Mouse (Mus musculus) layer of hippocampus, adult 11-12 months (tissue): Measurements from ENCODE around the gene 4921517D22Rik.

Source experiments
- DNase-seq: peaks from one replicate; pipeline ENCODE4 v3.0.0; 2022; ENCODE audit warnings: low spot score

Gene 4921517D22Rik

GRCm38 (mm10) chr13:59690576-59690975 lies 3.3 kb downstream of the 4921517D22Rik start:
- no peak for DNase-seq

- DNase-seq = no peak
These were observed 4.1 kb downstream of the 4921517D22Rik start for GRCm38 (mm10) chr13:59689843-59690242.

DNA sequence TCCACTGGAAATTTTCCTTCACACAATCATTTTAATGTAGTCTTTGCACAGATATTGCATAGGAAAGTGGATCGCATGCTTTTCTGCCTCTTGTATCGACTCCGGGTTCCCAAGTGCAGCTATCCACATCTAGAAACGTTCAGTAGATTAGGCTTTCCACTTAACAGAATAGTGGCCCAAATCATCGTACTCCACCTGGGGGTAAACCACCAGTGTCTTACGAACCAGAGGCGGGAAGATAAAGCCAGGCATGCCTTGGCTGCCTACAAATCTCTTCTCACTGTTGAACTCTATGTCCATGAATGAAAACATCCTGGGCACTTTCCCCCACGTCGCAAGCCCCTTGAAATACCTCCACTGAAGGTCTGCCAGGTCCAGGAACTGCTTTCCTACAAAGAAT lies 4.6 kb downstream of the 4921517D22Rik start:
- no peak for DNase-seq

GRCm38 (mm10) chr13:59688338-59688770 lies 5.6 kb downstream of the 4921517D22Rik start:
- peak; percentile 20 for DNase-seq

DNA sequence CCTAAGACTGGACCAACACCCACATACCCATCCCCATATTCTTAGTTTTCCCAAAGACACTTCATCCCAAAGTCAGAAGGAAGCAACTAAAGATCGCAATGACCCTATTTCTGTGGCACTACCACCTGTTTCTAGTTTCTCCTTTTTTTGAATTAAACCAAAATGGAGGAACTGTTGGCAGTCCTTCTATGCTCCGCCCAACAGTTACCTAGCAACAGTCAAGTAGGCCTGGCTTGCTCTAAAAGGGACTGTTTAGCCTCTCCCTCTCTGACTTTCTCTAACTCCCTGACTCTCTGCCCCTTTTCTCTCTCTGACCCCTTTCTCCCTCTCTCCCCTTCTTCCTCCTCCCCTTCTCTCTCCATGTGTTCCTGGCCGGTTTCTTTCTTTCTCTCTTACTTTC lies 8.7 kb downstream of the 4921517D22Rik start:
- no peak for DNase-seq

GRCm38 (mm10) chr13:59682629-59683028 lies 11.3 kb downstream of the 4921517D22Rik start:
- DNase-seq = no peak

DNA sequence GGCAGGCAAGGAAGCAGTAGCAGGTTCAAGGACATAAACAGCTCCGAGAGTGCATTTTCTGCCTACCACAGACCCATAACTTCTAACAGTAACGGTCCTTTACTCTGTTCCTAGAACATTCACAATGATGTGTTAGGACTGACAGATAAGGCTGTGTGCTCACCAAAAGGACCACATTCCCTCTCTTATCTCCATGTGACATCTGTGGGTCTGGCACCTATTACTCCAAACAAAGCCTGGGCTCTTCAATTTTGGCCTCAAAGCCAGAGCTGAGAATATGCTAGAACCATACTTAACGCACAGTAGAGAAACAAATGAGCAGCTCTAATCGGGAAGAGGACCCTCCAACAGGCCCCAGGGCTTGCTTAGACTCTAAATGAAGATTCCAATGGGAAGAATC lies 14.0 kb downstream of the 4921517D22Rik start:
- no peak for DNase-seq

DNA sequence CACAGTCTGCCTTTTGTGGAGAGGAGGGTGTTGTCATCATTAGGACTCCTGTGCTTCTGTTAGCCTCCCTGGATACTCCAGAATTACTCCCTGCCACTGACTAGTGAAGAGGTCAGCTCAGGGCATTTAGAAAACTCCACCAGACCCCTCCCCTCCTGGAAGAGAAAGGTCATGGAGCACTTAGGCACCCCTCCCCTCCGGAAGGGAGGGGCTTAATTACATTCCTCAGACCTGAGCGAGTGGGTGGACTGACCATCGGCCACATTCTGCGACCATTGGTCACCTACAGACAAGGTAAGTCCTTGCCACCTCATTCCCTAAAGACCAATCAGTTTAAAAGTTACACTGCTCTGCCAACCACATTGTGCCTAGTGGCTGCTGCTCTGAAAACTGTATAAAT lies 14.6 kb downstream of the 4921517D22Rik start:
- DNase-seq = no peak

DNA sequence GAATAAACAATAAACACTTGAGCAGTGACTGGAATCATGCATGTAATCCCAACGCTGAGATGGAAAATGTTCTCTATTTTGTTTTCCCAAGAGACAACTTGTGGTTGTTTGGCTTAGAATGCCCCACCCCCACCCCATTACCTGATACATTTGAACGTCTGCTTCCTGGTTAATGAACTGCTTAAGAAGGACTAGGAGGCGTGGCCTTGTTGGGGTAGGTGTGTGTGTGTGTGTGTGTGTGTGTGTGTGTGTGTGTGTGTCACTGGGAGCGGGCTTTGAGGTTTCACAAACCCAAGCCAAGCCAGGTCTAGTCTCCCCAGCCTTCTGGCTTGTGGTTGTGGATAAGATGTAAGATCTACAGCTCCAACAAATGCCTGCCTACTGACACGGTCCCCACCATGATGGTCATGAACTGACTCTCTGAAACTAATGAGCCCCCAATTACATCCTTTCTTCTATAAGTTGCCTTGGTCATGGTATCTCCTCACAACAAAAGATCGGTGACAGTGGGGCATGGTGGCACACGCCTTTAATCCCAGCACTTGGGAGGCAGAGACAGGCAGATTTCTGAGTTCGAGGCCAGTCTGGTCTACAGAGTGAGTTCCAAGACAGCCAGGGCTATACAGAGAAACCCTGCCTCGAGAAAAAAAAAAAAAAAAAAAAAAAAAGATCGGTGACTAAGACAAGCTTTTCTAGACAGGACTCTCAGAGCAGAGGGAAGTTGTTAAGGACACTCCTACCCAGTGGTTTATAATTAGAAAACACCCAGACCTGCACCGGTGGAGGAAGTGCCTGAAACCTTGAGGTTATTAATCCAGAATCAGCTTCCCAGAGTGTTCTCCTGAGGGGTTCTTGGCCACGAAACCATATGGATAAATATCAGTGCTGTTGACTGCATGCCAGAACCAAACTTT lies 17.3 kb downstream of the 4921517D22Rik start:
- no peak for DNase-seq

DNA sequence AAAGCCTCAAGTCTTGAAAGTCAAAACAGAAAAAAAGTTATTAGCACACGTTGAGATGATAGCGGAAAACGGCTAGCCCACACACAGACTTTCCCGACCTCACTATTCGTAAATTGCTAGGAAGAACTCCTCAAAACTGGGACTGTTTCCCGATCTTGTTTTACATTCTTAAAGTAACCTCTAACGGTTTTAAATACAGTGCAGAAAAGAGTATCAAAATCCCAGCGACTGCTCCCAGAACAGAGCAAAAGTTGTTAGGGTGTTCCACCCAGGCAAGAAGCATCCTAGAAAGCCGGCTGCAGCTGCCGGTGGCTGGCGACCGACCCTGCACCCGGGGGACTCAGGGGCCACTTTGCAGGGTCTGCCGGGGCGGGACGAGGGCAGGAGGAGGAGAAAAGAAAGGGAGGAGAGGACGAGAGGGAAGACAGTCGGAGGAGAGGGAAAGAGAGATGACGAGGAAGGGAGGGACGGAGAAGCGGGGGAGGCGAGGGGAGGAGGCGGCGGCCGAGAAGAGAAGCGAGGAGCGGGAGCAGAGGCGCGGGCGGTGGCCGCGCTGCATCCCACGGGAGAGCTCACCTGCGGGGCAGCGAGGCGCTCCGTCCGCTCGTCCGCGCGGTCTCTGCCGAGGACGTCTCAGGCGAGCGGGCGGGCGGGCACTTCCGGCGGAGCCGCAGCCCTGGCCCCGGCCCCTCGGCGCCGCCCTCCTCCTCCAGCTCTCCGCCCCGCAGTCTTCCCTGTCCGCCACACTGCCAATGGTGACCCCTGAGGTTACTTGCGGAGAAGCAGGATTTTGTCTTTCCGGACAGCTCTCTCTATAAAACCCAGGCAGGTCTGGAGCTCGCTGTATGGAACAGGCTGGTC lies 18.5 kb downstream of the 4921517D22Rik start, which contains the start of gene Golm1:
Gene Golm1, minus strand, starts transcription at position 661 of the 861 bp plus-strand sequence.
- peak; percentile 50 for DNase-seq

GRCm38 (mm10) chr13:59674761-59675150 lies 19.2 kb downstream of the 4921517D22Rik start:
- no peak for DNase-seq

DNA sequence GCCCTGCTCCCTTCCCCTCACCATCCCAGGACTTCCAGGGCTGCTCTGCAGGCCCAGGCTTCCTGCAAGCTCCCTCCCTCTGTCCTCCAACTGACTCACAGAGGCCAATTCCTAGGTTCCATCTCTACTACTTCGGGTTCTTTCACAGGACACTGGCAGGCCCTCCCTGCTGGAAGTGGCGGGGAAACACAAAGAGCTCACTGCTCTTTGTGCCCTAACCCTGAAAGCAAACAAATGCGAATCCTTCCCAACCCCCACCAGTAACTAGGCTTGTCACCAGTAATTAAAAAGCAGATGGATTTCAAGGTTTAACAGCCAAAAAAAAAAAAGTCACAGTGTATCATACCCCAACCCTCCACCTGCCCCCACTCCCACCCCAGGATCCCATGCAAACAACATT lies 19.7 kb downstream of the 4921517D22Rik start:
- no peak for DNase-seq

- DNase-seq = no peak
These were observed 20.3 kb downstream of the 4921517D22Rik start for GRCm38 (mm10) chr13:59673597-59673996.

DNA sequence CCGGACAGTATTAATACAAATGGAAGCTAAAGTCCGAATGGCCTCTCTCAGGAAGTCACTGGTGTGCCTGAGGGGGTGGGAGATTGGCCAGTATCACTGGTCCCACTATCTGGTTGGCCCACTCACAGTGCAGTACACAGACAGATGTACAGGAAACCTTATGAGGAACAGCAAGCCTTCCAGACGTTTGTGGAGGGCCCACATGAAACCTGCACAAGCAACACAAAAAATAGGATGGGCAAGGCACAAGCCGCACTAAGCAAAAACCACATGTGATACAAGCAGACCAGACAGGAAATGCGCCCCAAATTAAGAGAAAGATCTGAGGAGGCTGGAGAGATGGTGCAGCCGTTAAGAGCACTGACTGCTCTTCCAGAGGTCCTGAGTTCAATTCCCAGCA lies 21.7 kb downstream of the 4921517D22Rik start:
- DNase-seq = peak; percentile 46

DNA sequence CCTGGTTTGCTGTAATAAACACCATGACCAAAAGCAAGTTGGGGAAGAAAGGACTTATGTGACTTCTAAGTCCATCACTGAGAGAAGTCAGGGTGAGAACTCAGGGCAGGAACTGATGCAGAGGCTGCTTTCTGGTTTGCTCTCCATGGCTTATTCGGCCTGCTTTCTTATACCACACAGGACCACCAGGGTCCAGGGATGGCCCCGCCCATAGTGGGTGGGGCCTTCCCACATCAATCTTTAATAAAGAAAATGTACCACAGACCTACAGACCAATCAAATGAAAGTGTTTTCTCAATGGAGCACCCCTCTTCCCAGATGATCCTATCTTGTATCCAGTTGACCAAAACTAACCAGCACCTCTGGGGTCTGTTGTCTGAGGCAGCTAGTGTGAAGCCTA lies 22.4 kb downstream of the 4921517D22Rik start:
- no peak for DNase-seq

DNA sequence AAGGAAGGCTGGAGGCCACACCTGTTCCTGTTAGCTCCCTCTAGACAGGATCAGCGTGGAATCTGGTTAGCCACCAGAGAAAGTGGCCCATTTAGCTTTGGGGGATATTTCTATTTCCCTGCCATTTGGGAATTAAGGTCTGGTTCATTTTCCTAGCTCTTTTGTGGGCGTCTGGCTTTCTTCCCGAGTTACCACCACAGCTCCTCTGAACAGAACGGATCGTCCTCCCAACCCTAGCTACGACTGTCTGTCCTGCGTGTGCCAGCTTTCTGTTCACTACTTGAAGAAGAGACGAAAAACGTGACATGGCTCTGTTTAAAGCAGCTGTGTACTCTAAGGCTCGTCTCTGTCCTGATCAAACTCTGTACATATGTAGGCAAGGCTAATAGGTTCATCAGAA lies 24.0 kb downstream of the 4921517D22Rik start:
- DNase-seq = peak; percentile 74

DNA sequence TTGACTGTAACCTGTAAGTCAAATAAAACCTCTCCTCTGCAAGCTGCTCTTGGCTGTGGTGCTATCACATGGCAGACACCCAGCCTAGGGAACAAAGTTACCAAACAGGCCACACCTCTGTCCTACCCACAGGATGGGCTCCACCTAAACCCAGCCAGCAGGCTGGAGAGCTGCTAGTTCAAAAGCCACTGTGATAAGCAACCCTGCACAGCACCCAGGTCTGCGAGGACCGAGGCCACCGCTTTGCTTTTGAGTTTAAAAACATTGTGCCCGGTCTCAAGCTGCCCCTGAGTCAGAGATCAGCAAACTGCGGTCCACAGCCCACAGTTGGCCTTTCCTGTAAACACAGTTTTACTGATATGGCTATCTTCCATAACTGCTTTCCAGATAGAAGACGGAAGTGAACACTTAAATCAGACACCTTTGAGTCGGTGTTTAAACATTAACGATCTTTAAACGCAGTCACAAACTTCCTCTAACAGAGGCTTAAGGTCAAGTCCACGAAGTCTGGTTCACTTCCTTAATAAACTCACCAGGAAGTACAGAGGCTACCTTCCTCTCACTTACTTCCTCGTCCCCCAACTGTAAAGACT lies 25.3 kb downstream of the 4921517D22Rik start:
- no peak for DNase-seq

DNA sequence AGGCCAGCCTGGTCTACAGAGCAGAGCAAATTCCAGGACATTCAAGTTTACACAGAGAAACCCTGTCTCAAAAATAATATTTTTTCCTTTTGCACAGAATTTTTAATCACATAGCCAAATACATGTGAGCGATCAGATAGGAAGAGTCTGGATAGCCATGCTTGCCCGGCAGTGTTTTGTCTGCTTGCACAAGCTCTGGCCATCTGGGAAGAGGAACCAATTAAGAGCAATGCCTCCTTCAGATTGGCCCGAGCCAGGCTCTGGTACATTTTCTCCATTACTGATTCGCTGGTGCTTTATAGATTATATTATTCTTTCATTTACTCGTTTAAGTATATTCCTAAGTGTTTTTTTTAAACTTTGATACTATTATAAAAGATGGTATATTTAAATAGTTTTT lies 26.1 kb downstream of the 4921517D22Rik start:
- peak; percentile 54 for DNase-seq

DNA sequence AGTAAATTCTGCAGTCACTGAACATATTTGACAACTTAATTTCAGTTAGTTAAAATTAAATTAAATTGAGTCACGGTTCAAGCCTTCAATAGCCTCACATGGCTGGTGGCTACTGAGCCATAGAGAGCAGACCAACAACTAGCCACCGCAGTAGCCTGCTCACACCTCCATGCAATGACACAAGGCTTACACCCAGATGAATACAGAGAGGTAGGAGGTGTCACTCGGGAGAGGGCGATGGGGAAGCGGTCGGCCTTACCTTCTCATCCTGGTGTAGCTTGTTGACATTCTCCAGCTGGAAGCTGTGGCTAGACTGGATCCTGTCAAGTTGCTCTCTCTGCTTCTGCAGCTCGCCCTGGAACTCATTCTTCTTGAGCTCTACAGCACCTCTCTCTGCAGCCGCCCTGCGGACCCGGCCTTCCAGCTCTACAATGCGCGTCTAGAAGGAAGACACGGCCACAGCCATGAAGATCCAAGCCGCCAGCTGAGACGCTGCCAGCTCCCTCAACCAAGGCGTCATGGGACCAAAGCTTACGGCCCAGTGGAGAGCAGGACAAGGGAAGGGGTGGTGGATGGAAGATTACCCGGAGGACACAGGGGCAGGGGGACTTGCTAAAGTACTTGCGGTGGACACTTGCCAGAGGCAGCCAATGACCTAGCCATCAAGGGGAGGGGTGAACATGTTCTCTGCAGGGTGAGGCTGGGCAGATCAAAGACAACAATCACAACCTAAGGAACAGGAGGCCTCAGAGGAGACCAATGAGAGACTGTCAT lies 29.8 kb downstream of the 4921517D22Rik start:
- DNase-seq = no peak

GRCm38 (mm10) chr13:59661966-59662365 lies 31.9 kb downstream of the 4921517D22Rik start:
- no peak for DNase-seq

DNA sequence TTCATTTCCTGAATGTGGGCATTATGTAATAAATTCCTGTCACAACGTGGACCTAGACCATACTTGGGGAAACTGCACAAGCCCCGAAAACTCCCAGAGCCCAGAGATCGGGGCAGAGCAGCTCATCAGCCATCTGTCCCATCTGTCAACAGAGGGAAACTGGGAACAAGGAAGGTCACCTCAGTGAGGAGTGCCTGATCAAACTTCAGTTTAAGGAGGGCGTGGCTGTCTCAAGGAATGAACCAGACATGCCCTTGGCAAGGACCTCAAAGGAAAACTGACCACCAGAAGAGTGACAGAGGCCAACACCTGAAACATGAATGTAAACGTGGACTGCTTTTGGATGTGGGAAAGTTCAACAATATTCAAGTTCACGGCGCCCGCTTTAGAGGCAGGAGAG lies 32.5 kb downstream of the 4921517D22Rik start:
- DNase-seq = no peak

GRCm38 (mm10) chr13:59660371-59660770 lies 33.5 kb downstream of the 4921517D22Rik start:
- DNase-seq = no peak
